Mouse (Mus musculus): ENCODE results near the gene Rims3.
A peak's percentile ranks its signal among the peaks of the same experiment; 100 is the strongest.

DNA sequence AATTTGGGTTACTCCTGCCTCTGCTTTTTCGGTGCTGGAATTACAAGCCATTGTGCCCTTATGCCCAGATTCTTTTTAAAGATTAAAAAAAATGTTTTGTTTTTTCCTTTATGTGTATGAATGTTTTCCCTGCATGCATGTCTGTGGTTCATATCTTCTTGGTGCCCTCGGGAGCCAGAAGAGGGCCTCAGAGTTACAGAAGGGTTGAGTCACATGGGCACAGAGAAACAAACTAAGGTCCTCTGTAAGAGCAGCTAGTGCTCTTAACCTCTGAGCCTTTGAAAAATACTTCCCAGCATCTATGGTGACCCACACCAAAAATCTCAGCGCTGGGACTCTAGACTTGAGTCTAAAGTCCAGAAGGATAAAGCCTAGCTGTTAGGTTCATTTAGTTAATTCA, 70.8 kb downstream of the Rims3 start:
- TF ChIP-seq POLR2A (IDR thresholded peaks at IDR 0.05; ENCODE audit: extremely low read depth, insufficient read depth, low read length) (no peak), CTCF (IDR thresholded peaks at IDR 0.05; ENCODE audit: low read depth, low read length) (peak; percentile 27; the same call in 1 of the 2 replicates)
